Mouse (Mus musculus) skeletal muscle tissue, postnatal 0 days (tissue): Measurements from ENCODE around the gene Ccl7. TPM values are rescaled to one million over a fixed set of nuclear protein-coding genes. Genes with fewer than 3 reads are reported as not detected.

ENCODE experiments used
- polyA plus RNA-seq: library from polyadenylated mRNA; unstranded; fragments of >200 nt; fragmentation: Nextera tagmentation; extraction: Ambion mirVana; gene quantifications from 2 replicates; pipeline ENCODE4 v1.2.1, GENCODE M21; 2015

The Ccl7 gene
- polyA plus RNA-seq = 6.5 and 10.2 TPM in 2 replicates

GRCm38 (mm10) chr11:82045471-82045870, at the start of gene Ccl7:
Ccl7 (plus strand) TSS chr11:82045712.

GRCm38 (mm10) chr11:82035356-82035755, 10.2 kb upstream of the Ccl7 start, which contains the start of gene Ccl2:
Ccl2 (plus strand) TSS chr11:82035571.

GRCm38 (mm10) chr11:82038535-82038934, 7.0 kb upstream of the Ccl7 start, which contains the start of gene Gm17268:
Gm17268 (minus strand) TSS chr11:82038562.

GRCm38 (mm10) chr11:82057646-82058045, 12.1 kb downstream of the Ccl7 start, which contains the start of gene Ccl11:
Ccl11 (plus strand) TSS chr11:82057823.

Other genes with a start within 250 kb of the Ccl7 start
- gene 5530401A14Rik, start 185.0 kb upstream of the Ccl7 start, polyA plus RNA-seq = not detected in 2 replicates
- gene Asic2, start 77.3 kb upstream of the Ccl7 start, polyA plus RNA-seq = 0.05 TPM in 1 of 2 replicates, not detected in the other
- gene Ccl2, start 10.1 kb upstream of the Ccl7 start, polyA plus RNA-seq = 10.1 and 13.4 TPM in 2 replicates
- gene Gm17268, start 7.2 kb upstream of the Ccl7 start, polyA plus RNA-seq = not detected in 2 replicates
- 5.2 and 9.9 TPM in 2 replicates for gene Ccl11, start 12.1 kb downstream of the Ccl7 start, polyA plus RNA-seq
- 11.0 and 12.8 TPM in 2 replicates for gene Ccl12, start 56.1 kb downstream of the Ccl7 start, polyA plus RNA-seq
- 0.85 and 2.6 TPM in 2 replicates for gene Ccl8, start 69.5 kb downstream of the Ccl7 start, polyA plus RNA-seq